Mouse (Mus musculus): ENCODE results near the gene Psmg4.

DNA sequence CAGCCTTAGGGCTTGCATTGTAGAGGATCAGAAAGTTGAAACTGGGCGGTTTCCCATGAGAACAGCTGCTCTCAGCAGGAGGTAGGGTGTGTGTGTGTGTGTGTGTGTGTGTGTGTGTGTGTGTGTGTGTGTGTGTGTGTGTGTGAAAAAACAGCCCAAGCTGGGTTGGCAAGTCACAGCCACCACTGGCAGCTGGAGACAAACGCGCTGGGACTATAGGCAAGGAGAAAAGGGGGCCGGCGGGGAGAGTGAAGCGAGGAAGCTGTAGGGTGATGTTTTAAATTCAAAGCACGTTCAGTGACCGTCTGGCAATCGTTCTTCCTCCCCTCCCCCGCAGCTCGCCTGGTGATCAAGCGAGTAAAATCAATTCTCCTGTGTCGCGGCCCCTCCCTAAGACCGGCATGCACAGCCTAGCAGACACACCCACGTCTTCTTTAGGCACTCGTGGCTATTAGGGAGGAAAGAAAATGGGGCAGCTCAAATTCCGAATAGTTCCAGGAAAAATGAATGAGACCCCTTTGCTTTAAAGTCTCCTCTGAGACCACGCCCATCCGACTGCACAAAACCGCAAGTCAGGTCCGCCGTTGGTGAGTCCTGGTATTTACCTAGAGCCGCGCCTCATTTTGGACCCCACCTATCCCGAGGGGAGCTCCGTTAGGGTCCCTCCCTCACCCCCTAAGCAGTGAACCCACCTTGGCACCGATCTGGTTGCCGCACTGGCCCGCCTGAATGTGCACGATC, 33.1 kb upstream of the Psmg4 start:
- TF ChIP-seq POLR2A (IDR thresholded peaks at IDR 0.05; ENCODE audit: borderline replicate concordance, control insufficient read depth, low read depth, low read length), result no peak
- no peak for TF ChIP-seq CTCF (IDR thresholded peaks at IDR 0.05; ENCODE audit: control insufficient read depth, insufficient read depth, low read length)

Data from bone marrow, adult 2 months (tissue).